Mouse (Mus musculus): Measurements from ENCODE around the gene Ncor1. TPM values are rescaled to one million over a fixed set of nuclear protein-coding genes. Genes with fewer than 3 reads are reported as not detected.
"Not testable (repeated sequence)": the region's sequence is repeated elsewhere in the genome, so short reads cannot be mapped to it uniquely, and the experiment has no call there.

Gene Ncor1
- 100 to 1,000 TPM; 180 to 205 TPM for total RNA-seq (2021)
- long read RNA-seq, experiment 1, transcript Ncor1-203 (9 exons, 3,171 nt): major isoform, 10 of 95 reads
- long read RNA-seq, experiment 1, partial matches to known transcripts: 31 of 95 reads
- long read RNA-seq, experiment 1, other reads (novel, unspliced or antisense): 53 of 95 reads
- long read RNA-seq, experiment 2, partial matches to known transcripts: 4 of 10 reads
- long read RNA-seq, experiment 2, other reads (novel, unspliced or antisense): 5 of 10 reads

GRCm38 (mm10) chr11:62458276-62458724, at the start of gene Ncor1, which contains the start of gene Pigl:
TSS of gene Ncor1 (minus strand) at chr11:62458541.
TSS of gene Pigl (plus strand) at chr11:62458460.
- DNase-seq: peak; percentile 88 to 90

DNA sequence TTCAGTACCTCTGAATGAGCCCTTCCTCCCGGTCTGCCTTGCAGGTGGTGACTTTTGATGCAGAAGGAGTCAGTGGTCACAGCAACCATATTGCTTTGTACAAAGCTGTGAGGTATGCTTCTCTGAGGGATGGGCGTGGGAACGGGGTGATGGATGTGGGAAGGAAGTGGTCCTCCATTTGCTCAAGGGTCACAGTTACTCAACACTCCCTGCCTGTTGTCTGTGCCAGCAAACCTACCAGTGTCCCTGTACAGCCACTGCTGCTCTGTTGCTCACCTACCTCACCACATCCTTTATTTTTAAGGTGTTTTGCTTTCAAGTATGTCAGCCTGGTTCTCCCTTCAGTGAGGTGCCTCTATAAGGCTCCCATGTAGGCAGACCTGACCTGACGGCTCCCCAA, 49.3 kb upstream of the Ncor1 start:
- no peak for DNase-seq

DNA sequence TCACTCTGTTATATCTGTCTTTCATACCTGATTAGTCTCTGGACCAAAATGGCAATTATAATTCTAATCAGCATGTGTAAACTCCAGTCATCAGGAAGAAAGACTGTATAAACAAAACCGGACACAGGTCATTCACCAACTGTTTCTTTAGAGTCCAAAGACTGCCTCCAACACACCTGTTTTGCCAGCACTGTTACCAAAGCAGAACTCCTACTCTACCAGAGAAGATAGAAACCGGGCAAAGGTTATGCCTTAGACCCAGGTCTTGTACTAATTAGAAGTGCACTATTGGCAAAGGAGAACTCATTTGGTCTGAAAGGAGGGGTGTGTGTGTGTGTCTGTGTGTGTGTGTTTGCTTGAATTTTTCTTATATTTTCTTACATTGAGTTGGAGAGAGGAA, 42.2 kb upstream of the Ncor1 start:
- no peak for DNase-seq

DNA sequence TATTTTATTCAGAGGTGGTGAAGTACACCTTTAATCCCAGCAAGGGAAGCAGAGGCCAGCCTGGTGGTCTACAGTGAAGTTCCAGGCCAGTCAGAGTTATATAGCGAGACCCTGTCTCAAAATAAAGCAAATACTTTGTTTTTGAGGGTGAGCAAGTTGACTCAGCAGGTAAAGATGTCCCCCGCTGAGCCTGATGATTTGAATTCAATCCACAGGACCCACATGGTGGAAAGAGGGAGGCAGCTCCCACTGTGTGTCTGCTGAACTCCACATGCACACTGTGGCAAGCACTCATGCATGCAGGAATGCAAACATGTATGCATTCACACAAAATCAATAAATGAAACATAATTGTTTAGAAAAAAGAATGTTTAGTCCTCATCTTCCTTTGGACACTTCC, 40.5 kb upstream of the Ncor1 start:
- DNase-seq: no peak

GRCm38 (mm10) chr11:62497181-62497580, 38.8 kb upstream of the Ncor1 start:
- no peak for DNase-seq

DNA sequence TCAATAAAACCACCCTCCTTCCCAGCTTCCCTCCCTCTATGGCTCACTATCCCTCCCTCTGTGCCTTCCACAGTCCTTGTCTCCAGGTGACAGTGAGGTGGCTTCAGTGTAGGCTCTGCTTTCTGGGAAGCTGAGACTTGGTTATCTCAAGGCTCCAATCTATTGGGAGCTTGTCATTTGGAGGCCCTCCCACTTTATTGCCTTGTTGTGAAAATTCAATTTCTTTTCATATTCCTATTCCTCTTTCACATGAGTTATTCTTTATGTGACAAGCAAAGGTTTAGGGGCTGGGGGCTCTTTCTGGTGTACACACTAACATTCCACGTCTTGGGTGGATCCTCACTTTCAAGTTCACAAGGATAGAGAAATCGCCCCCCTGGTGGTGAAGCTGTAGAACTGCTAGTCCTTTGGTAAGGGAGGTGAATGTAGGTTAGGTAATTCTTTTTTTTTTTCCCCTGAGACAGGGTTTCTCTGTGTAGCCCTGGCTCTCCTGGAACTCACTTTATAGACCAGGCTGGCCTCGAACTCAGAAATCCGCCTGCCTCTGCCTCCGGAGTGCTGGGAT, 37.9 kb upstream of the Ncor1 start:
- peak; percentile 16 to 68 for DNase-seq

- DNase-seq: peak; percentile 59 to 68
Measured at GRCm38 (mm10) chr11:62495276-62495801, 37.0 kb upstream of the Ncor1 start.

- peak; percentile 46 to 74 for DNase-seq
Measured at GRCm38 (mm10) chr11:62494754-62495275, 36.5 kb upstream of the Ncor1 start.

DNA sequence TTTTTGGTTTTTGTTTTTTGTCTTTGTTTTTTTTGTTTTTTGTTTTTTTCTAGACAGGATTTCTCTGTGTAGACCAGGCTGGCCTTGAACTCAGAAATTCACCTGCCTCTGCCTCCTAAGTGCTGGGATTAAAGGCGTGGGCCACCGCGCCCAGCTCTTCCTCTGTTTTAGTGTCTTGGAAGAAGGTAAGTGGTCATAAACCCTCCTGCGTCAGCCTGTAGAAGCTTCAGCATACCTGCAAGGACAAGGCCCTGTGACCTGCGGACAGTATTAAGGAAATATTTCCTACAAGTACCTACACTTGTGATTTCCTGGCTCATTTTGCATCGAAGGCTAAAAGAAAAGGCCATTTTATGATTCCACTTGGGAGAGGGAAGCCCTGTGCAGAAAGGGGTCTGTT, 35.4 kb upstream of the Ncor1 start:
- no peak for DNase-seq

DNA sequence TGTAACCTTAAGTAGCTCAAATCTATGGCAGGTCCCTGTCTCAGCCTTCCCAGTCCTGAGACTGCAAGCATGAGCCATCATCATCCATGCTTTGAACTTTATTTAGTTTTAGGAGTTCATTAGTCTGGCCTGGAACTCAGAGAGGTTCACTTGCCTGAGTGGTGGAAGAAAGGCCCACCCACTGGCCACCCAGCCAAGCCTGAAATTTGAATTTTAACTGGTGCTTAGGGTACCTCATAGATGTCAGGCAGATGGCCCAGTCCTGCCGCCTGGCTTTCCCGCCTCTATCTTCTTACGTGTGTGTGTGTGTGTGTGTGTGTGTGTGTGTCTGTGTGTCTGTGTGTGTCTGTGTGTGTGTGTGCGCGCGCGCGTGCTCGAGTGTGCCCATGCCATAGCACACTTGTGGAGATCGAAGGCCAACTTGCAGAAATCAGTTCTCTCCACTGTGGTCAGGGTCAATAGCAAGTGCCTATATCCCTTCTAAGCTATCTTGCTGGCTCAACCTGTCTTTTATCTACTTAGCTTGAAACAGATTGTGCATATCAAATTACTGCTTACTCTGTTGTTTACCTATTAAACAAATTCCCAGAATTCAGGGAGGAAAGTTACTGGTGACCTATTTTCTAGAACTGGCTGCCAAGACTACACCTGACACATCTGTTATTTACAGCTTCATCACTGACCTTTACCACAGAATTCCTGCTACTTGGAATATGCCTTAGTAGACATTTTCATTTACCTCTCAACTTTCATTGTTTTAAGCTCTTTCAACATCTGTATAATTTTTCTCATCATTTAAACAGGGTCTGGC, 29.4 kb upstream of the Ncor1 start:
- no peak for DNase-seq

DNA sequence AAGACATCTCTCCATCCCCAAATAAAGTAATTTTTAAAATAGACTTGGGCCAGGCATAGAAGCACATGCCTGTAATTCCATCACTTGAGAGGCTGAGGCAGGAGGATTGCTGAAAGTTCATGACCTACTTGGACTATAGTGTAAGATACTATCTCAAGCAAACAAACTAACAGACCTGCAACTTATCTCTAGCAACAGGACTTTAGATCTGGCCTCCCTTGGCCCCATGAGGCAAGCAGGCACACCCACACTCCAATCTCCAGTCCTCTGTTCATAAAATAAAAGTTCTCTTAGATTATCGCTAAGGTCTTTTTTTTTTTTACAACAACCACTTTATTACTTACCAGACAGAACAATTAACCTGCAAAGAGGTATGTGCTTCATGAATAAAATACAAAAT, 28.6 kb upstream of the Ncor1 start:
- no peak for DNase-seq

- DNase-seq: no peak
Measured at GRCm38 (mm10) chr11:62479581-62479980, 21.2 kb upstream of the Ncor1 start.

DNA sequence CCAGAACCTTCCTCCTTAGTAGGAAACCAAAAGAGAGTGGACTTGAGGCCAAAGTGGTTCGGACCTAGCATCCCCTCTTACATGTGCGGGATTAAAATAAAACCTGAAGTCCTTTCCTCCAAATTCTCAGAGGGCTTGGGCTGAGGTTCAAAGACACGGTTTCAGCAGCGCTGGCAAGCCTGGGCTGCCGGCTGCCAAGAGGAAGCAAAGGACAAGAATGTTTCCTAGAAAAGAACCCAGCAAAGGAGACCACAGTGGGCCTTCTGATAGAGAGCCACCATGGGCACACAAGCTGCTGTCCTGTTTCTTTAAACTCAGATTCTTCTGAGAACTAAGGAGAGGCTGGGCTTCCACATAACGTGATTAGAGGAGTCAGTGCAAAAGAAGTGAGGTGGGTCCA, 20.6 kb upstream of the Ncor1 start:
- peak in 1 of 2 experiments; percentile 53 for DNase-seq

DNA sequence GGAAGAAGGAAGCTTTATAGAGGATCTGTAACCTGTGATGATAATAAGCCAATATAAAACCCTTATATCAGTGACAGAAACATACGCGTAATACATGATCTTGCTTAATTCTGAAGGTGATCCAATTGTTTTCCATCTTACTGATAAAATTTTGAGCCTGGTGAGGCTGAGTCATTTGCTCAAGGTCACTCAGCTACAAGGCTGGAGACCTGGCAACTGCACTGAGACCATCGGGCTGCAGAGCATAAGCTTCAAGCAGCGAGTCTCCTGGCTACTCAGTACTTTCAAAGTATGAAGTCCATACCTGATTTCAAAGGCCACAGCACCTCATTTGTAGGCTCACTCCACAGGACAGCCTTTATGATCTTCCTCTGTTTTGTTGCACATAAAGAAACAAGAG, 17.8 kb upstream of the Ncor1 start:
- peak; percentile 74 to 75 for DNase-seq

- no peak for DNase-seq
Measured at GRCm38 (mm10) chr11:62473516-62473915, 15.2 kb upstream of the Ncor1 start.

GRCm38 (mm10) chr11:62470451-62470850, 12.1 kb upstream of the Ncor1 start:
- DNase-seq: no peak

DNA sequence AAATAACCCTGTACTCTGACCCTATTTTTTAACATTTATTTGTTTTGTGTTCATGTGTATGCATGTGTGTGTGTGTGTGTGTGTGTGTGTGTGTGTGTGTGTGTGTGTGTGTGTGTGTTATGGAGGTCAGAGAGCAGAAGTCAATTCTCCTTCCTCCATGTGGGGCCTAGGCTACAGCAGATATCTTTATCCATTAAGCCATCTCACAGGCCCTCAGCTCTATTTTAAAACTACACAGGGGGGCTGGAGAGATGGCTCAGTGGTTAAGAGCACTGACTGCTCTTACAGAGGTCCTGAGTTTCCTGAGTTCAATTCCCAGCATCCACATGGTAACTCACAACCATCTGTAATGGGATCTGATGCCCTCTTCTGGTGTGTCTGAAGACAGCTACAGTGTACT, 8.9 kb upstream of the Ncor1 start:
- DNase-seq: not testable (repeated sequence)

- DNase-seq: no peak
Measured at GRCm38 (mm10) chr11:62466546-62466945, 8.2 kb upstream of the Ncor1 start.

DNA sequence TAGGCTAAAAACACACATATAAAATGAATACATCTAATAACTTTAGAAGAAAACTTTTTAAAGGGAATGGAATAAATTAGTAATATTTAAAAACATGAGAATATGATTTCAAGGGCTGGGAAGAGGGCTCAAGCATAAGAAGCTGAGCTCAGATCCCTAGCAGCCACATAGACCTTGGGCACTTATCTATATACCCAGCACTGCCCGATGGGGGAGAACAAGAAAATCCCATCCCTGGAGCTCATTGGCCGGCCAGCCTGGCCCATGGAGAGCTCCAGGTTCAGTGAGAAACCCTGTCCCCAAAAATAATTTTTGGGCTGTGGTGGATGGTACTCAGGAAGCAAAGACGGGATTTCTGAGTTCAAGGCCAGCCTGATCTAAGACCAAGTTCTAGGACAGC, 7.5 kb upstream of the Ncor1 start:
- DNase-seq: no peak

DNA sequence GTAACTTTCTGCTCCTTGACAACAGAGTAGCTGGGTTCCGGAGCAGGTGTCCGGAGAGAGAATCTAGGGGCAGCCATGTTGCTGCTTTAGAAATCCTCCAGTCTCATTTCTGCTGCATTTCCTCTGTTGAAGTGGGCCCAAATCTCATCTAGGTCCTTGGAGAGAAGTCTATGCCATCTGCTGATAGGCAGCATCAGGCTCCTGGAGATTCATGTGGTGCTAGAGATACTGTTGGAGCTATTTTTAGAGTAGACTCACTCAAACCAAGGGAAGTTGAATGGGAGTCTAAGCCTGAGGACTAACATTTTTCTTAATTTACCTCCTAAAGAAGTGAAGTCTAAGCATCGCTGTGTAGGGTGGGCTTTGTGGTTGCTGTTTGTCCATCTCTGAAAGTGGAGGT, 6.4 kb upstream of the Ncor1 start:
- no peak for DNase-seq

GRCm38 (mm10) chr11:62463225-62463915, 5.0 kb upstream of the Ncor1 start:
- no peak for DNase-seq

GRCm38 (mm10) chr11:62462529-62462928, 4.2 kb upstream of the Ncor1 start:
- not testable (repeated sequence) for DNase-seq
